Mouse (Mus musculus): ENCODE measurements around the gene Wars. TPM values are rescaled to one million over a fixed set of nuclear protein-coding genes. Genes with fewer than 3 reads are reported as not detected.

Gene Wars
- polyA plus RNA-seq, 1 experiment from 2014 or later: 84.0 TPM

GRCm38 (mm10) chr12:108914709-108915340 is 20.9 kb upstream of the Wars start:
- ATAC-seq (no peak), DNase-seq (ENCODE audit: low spot score) (no peak)
- Histone ChIP-seq H3K4me1 (ENCODE audit: insufficient read depth, low read depth, low read length) (no peaks in the 10 kb centered on the region), H3K9me3 (ENCODE audit: low read length) (no peaks in the 10 kb centered on the region), H3K36me3 (ENCODE audit: insufficient read depth, low read length) (no peaks in the 10 kb centered on the region), H3K4me3 (ENCODE audit: low read depth, low read length) (no peak overlapping the region), H3K27ac (ENCODE audit: low read length) (no peak overlapping the region), H3K27me3 (replicated peaks; ENCODE audit: insufficient read depth, low read length) (no peaks in the 10 kb centered on the region), H3K4me2 (replicated peaks; ENCODE audit: low read depth, low read length) (no peak overlapping the region), H3K9ac (replicated peaks; ENCODE audit: low read depth) (no peak overlapping the region)
- TF ChIP-seq EP300 (IDR thresholded peaks at IDR 0.05) (no peak), CTCF (IDR thresholded peaks at IDR 0.05) (no peak)
- 73% methylated on average over 12 of the region's 12 CpGs for WGBS

GRCm38 (mm10) chr12:108914198-108914597 is 20.2 kb upstream of the Wars start:
- 59% methylated on average over 3 of the region's 3 CpGs for WGBS
- H3K27me3 ChIP-seq (replicated peaks; ENCODE audit: insufficient read depth, low read length): no peaks in the 10 kb centered on the region
- TF ChIP-seq EP300 (IDR thresholded peaks at IDR 0.05): no peak
- no peak for TF ChIP-seq CTCF (IDR thresholded peaks at IDR 0.05)
- H3K4me1 ChIP-seq (ENCODE audit: insufficient read depth, low read depth, low read length): no peaks in the 10 kb centered on the region
- H3K4me3 ChIP-seq (ENCODE audit: low read depth, low read length): no peak overlapping the region
- DNase-seq (ENCODE audit: low spot score): peak; percentile 47
- H3K4me2 ChIP-seq (replicated peaks; ENCODE audit: low read depth, low read length): no peak overlapping the region
- no peaks in the 10 kb centered on the region for H3K36me3 ChIP-seq (ENCODE audit: insufficient read depth, low read length)
- no peak overlapping the region for H3K27ac ChIP-seq (ENCODE audit: low read length)
- ATAC-seq: no peak
- no peak overlapping the region for H3K9ac ChIP-seq (replicated peaks; ENCODE audit: low read depth)
- no peaks in the 10 kb centered on the region for H3K9me3 ChIP-seq (ENCODE audit: low read length)

- no peak overlapping the region for H3K27ac ChIP-seq (ENCODE audit: low read length)
- H3K27me3 ChIP-seq (replicated peaks; ENCODE audit: insufficient read depth, low read length): no peaks in the 10 kb centered on the region
- no peak overlapping the region for H3K9ac ChIP-seq (replicated peaks; ENCODE audit: low read depth)
- 94% methylated on average over 2 of the region's 2 CpGs for WGBS
- H3K4me2 ChIP-seq (replicated peaks; ENCODE audit: low read depth, low read length): no peak overlapping the region
- H3K4me1 ChIP-seq (ENCODE audit: insufficient read depth, low read depth, low read length): no peaks in the 10 kb centered on the region
- ATAC-seq (no peak), DNase-seq (ENCODE audit: low spot score) (no peak)
- no peak for TF ChIP-seq EP300 (IDR thresholded peaks at IDR 0.05)
- TF ChIP-seq CTCF (IDR thresholded peaks at IDR 0.05): no peak
- H3K9me3 ChIP-seq (ENCODE audit: low read length): no peaks in the 10 kb centered on the region
- no peak overlapping the region for H3K4me3 ChIP-seq (ENCODE audit: low read depth, low read length)
- no peaks in the 10 kb centered on the region for H3K36me3 ChIP-seq (ENCODE audit: insufficient read depth, low read length)
Observed at GRCm38 (mm10) chr12:108912442-108912841, 18.5 kb upstream of the Wars start.

- no peak for DNase-seq (ENCODE audit: low spot score)
- no peaks in the 10 kb centered on the region for H3K27me3 ChIP-seq (replicated peaks; ENCODE audit: insufficient read depth, low read length)
- H3K4me2 ChIP-seq (replicated peaks; ENCODE audit: low read depth, low read length): no peak overlapping the region
- no peak for TF ChIP-seq EP300 (IDR thresholded peaks at IDR 0.05)
- no peak for TF ChIP-seq CTCF (IDR thresholded peaks at IDR 0.05)
- H3K27ac ChIP-seq (ENCODE audit: low read length): no peak overlapping the region
- H3K9ac ChIP-seq (replicated peaks; ENCODE audit: low read depth): no peak overlapping the region
- WGBS: 60% methylated on average over 8 of the region's 8 CpGs
- H3K9me3 ChIP-seq (ENCODE audit: low read length): no peaks in the 10 kb centered on the region
- no peak overlapping the region for H3K4me3 ChIP-seq (ENCODE audit: low read depth, low read length)
- H3K4me1 ChIP-seq (ENCODE audit: insufficient read depth, low read depth, low read length): no peaks in the 10 kb centered on the region
- no peak for ATAC-seq
- no peaks in the 10 kb centered on the region for H3K36me3 ChIP-seq (ENCODE audit: insufficient read depth, low read length)
Observed at GRCm38 (mm10) chr12:108909846-108910433, 16.0 kb upstream of the Wars start.

- H3K27me3 ChIP-seq (replicated peaks; ENCODE audit: insufficient read depth, low read length): no peaks in the 10 kb centered on the region
- no peak overlapping the region for H3K4me3 ChIP-seq (ENCODE audit: low read depth, low read length)
- H3K4me1 ChIP-seq (ENCODE audit: insufficient read depth, low read depth, low read length): no peaks in the 10 kb centered on the region
- no peak for ATAC-seq
- no peaks in the 10 kb centered on the region for H3K36me3 ChIP-seq (ENCODE audit: insufficient read depth, low read length)
- no peak overlapping the region for H3K4me2 ChIP-seq (replicated peaks; ENCODE audit: low read depth, low read length)
- DNase-seq (ENCODE audit: low spot score): no peak
- H3K9me3 ChIP-seq (ENCODE audit: low read length): no peaks in the 10 kb centered on the region
- WGBS: 78% methylated on average over 12 of the region's 12 CpGs
- no peak overlapping the region for H3K9ac ChIP-seq (replicated peaks; ENCODE audit: low read depth)
- TF ChIP-seq EP300 (IDR thresholded peaks at IDR 0.05) (no peak), CTCF (IDR thresholded peaks at IDR 0.05) (no peak)
- H3K27ac ChIP-seq (ENCODE audit: low read length): no peak overlapping the region
Observed at GRCm38 (mm10) chr12:108906398-108906797, 12.4 kb upstream of the Wars start.

DNA sequence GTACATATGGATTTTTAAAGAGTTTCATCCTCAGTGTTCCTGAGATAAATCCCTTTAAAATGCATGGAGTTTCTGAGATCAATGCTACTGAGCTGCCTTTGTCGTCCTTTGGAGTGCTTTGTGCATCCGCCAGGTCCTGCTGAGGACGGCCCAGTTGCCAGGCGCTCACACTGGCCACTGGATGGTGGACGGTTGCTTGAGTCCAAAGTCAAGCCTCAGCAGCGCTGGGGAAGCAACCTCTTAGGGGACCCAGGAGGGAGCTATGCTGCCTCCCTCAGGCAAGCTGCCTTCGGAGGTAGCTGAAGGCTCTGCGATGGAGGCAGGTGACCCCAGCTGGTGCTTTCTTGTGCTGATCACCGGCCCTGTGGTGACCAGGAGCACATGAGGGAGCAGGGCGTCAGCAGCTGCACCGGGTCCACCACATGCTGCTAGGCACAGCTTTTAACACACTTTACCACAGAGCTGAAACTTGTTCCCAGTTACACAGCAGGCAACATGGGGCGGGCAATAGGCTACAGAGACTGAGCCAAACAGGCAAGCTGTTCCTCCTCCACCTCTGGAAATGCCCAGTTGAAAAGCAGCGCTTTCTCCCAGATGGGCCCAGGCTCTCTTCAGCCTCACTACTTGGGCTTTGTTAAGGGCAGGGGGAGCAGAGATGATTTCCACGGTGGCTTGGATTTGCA is 11.8 kb upstream of the Wars start:
- no peak overlapping the region for H3K27ac ChIP-seq (ENCODE audit: low read length)

More for the DNA sequence above, 11.8 kb upstream of the Wars start:
- TF ChIP-seq CTCF (IDR thresholded peaks at IDR 0.05): no peak
- no peak for TF ChIP-seq EP300 (IDR thresholded peaks at IDR 0.05)
- no peak overlapping the region for H3K4me2 ChIP-seq (replicated peaks; ENCODE audit: low read depth, low read length)
- H3K4me3 ChIP-seq (ENCODE audit: low read depth, low read length): no peak overlapping the region
- no peaks in the 10 kb centered on the region for H3K4me1 ChIP-seq (ENCODE audit: insufficient read depth, low read depth, low read length)
- WGBS: 73% methylated on average over 14 of the region's 14 CpGs
- no peak for ATAC-seq
- no peaks in the 10 kb centered on the region for H3K36me3 ChIP-seq (ENCODE audit: insufficient read depth, low read length)
- no peaks in the 10 kb centered on the region for H3K9me3 ChIP-seq (ENCODE audit: low read length)
- no peak for DNase-seq (ENCODE audit: low spot score)
- no peaks in the 10 kb centered on the region for H3K27me3 ChIP-seq (replicated peaks; ENCODE audit: insufficient read depth, low read length)
- no peak overlapping the region for H3K9ac ChIP-seq (replicated peaks; ENCODE audit: low read depth)
